Mouse (Mus musculus): ENCODE data around the gene Gm19426.

DNA sequence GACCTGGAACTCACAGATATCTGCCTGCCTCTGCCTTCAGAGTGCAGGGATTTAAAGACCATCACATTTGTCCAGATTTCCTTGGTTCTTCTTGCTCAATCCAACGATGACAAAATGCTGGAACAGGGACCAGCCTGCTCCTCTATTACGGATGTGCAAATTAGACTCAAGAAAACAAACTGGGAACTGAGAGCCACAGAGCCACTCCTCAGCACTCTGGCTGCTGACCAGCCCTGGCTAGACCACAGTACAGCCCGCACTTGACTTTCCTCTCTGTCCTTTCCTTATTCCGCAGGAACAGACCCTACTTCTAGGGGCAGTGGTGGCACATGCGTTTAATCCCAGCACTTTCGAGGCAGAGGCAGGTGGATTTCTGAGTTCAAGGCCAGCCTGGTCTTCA is 27.0 kb upstream of the Gm19426 start:
- no peak for TF ChIP-seq CTCF (IDR thresholded peaks at IDR 0.05; ENCODE audit: low read depth)
- no peak for TF ChIP-seq EP300 (IDR thresholded peaks at IDR 0.05; ENCODE audit: low read depth)
